Mouse (Mus musculus) brain, embryonic 14.5 days (tissue): ENCODE data around the gene Adarb2.

ENCODE experiments used
- CTCF ChIP-seq: fragments of 200-500 bp; IDR thresholded peaks from 2 replicates; pipeline ENCODE4 v1.5.1; 2012; ENCODE audit warnings: inconsistent platforms, mild to moderate bottlenecking, moderate library complexity, borderline replicate concordance; ENCODE audit not compliant: insufficient read depth, insufficient read length; ENCODE audit errors: extremely low read depth
- POLR2A ChIP-seq: fragments of 200-500 bp; IDR thresholded peaks from 2 replicates; pipeline ENCODE4 v1.6.1; 2012; ENCODE audit warnings: mild to moderate bottlenecking, inconsistent platforms, borderline replicate concordance; ENCODE audit not compliant: poor library complexity, insufficient read depth, insufficient read length, severe bottlenecking; ENCODE audit errors: extremely low read depth

DNA sequence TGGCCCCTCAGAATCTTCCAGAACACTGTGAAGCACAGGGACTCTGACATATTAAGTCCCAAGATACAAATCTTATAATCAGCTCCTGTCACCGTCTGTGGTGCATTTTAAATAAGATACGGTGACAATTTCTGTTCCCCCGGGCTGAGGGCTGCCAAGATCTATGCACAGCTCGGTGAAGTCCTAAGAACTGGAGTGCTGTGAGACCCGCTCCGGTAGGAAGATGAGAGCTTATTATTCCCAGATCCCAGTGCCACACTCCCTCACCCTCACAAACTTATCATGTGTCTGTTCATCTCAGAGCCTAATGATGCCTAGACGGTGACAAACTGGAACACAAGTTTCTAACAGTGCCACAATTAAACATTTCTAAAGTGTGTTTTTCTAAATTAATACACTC, 384.8 kb downstream of the Adarb2 start:
- TF ChIP-seq CTCF (no peak), POLR2A (no peak)
